Mouse (Mus musculus): ENCODE results near the gene Fcgr3.

DNA sequence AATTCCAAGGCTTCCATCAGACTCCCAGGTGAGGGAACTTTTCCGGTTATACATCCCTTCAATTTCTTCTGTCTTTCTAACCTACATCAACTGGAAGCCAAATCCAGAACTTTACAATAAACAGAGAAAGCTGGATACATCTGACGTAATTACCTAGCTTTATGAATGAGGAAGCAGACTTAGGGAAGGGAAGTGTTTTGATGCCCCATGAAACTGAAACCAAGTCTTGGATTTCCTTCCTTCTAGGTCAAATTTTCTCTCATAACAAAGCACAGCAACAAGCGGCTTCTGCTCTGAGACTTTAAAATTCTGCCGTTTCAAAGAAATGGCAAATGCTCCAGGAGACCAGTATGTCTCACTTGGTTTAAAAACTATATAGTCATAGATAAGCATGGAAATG is 58.4 kb downstream of the Fcgr3 start:
- TF ChIP-seq CHD2 (IDR thresholded peaks at IDR 0.05; ENCODE audit: low read depth, low read length) = no peak
- no peak for TF ChIP-seq ZC3H11A (IDR thresholded peaks at IDR 0.05; ENCODE audit: borderline replicate concordance, low read depth, low read length)
- no peak for TF ChIP-seq HCFC1 (IDR thresholded peaks at IDR 0.05; ENCODE audit: borderline replicate concordance, insufficient read depth, low read length)
- TF ChIP-seq ZNF384 (IDR thresholded peaks at IDR 0.05; ENCODE audit: low read depth, low read length) = no peak
- TF ChIP-seq MAFK (IDR thresholded peaks at IDR 0.05; ENCODE audit: insufficient read depth, low read depth, low read length) = no peak
